Mouse (Mus musculus): ENCODE measurements around the gene Tor1aip1. TPM values are rescaled to one million over a fixed set of nuclear protein-coding genes. Genes with fewer than 3 reads are reported as not detected.

The Tor1aip1 gene
- 29.3 and 31.2 TPM in 2 replicates for polyA plus RNA-seq (2015; fragmentation: Nextera tagmentation; extraction: Ambion mirVana)

GRCm38 (mm10) chr1:156035930-156036737 is at the start of gene Tor1aip1:
TSS of gene Tor1aip1 (minus strand) at chr1:156036480.

GRCm38 (mm10) chr1:156035269-156035929 is 881 bp downstream of the Tor1aip1 start, which contains the start of gene Tor1aip2:
TSS of gene Tor1aip2 (plus strand) at chr1:156035403.

GRCm38 (mm10) chr1:155973068-155973718 is 63.1 kb downstream of the Tor1aip1 start, which contains the start of gene Cep350:
TSS of gene Cep350 (minus strand) at chr1:155973255.

Other genes with a start within 250 kb of the Tor1aip1 start
- 21.4 and 22.5 TPM in 2 replicates for gene Qsox1, start 223.6 kb downstream of the Tor1aip1 start, polyA plus RNA-seq (2015; fragmentation: Nextera tagmentation; extraction: Ambion mirVana)
- gene Cep350, start 63.2 kb downstream of the Tor1aip1 start, polyA plus RNA-seq (2015; fragmentation: Nextera tagmentation; extraction: Ambion mirVana), result 13.4 and 17.4 TPM in 2 replicates
- 48.5 and 53.0 TPM in 2 replicates for gene Tor1aip2, start 1.1 kb downstream of the Tor1aip1 start, polyA plus RNA-seq (2015; fragmentation: Nextera tagmentation; extraction: Ambion mirVana)
- 4.4 and 4.8 TPM in 2 replicates for gene Fam163a, start 168.5 kb upstream of the Tor1aip1 start, polyA plus RNA-seq (2015; fragmentation: Nextera tagmentation; extraction: Ambion mirVana)

Data from neural tube, postnatal 0 days (tissue).